Mouse (Mus musculus) neural tube, embryonic 14.5 days (tissue): ENCODE measurements around the gene Obsl1. TPM values are rescaled to one million over a fixed set of nuclear protein-coding genes. Genes with fewer than 3 reads are reported as not detected.

Source experiments
- ATAC-seq: fragments of 200-750 bp; cut with Nextera tagmentation; 2 replicates; pipeline ENCODE4 v1.8.0; 2017; ENCODE audit warnings: low read depth, mild to moderate bottlenecking, moderate TSS enrichment, moderate library complexity
- H3K27ac ChIP-seq: fragments of 300-500 bp; sonication (generic); 2 replicates; pipeline ENCODE4 v1.5.1; 2014; ENCODE audit warnings: low read depth, mild to moderate bottlenecking, control low read depth, low read length, moderate library complexity, mixed read lengths
- H3K27me3 ChIP-seq: fragments of 300-500 bp; sonication (generic); 2 replicates; pipeline ENCODE4 v1.6.1; 2014; ENCODE audit warnings: low read length; ENCODE audit not compliant: control insufficient read depth, insufficient read depth
- H3K36me3 ChIP-seq: fragments of 300-500 bp; sonication (generic); 2 replicates; pipeline ENCODE4 v1.6.1; 2014; ENCODE audit warnings: low read length, mixed read lengths; ENCODE audit not compliant: control insufficient read depth, insufficient read depth
- H3K4me1 ChIP-seq: fragments of 300-500 bp; sonication (generic); 2 replicates; pipeline ENCODE4 v1.6.1; 2014; ENCODE audit warnings: low read length; ENCODE audit not compliant: control insufficient read depth, insufficient read depth
- H3K4me2 ChIP-seq: fragments of 300-500 bp; sonication (generic); 2 replicates; pipeline ENCODE4 v1.6.1; 2014; ENCODE audit warnings: mild to moderate bottlenecking, low read depth, low read length, control low read depth
- H3K4me3 ChIP-seq: fragments of 300-500 bp; sonication (generic); 2 replicates; pipeline ENCODE4 v1.5.1; 2014; ENCODE audit warnings: low read depth, low read length, control low read depth, mixed read lengths
- H3K9ac ChIP-seq: fragments of 300-500 bp; sonication (generic); replicated peaks from 2 replicates; pipeline ENCODE4 v1.6.1; 2014; ENCODE audit warnings: low read depth, mild to moderate bottlenecking, control low read depth, low read length, mixed read lengths
- H3K9me3 ChIP-seq: fragments of 300-500 bp; sonication (generic); 2 replicates; pipeline ENCODE4 v1.6.1; 2016; ENCODE audit warnings: low read length; ENCODE audit not compliant: control insufficient read depth
- WGBS: fragments of 180-500 bp; shearing (Covaris S2); extraction: QIAGEN DNeasy Blood & Tissue Kit; methylation state at CpG from one replicate; pipeline ENCODE4 v1.1.7; 2014; 5-methylcytosine and 5-hydroxymethylcytosine counted together
- polyA plus RNA-seq: library from polyadenylated mRNA; unstranded; fragments of >200 nt; fragmentation: Nextera tagmentation; extraction: Ambion mirVana; gene quantifications from 2 replicates; pipeline ENCODE4 v1.2.1, GENCODE M21; 2014

Gene Obsl1
- polyA plus RNA-seq, 1 experiment from 2014 or later: 18.7 TPM

- no peaks in the 10 kb centered on the region for H3K9me3 ChIP-seq
- H3K4me1 ChIP-seq: peaks cover 46% of the 10 kb centered on the region
- no peaks in the 10 kb centered on the region for H3K36me3 ChIP-seq
- no peak for ATAC-seq
- H3K9ac ChIP-seq: no peak overlapping the region
- no peaks in the 10 kb centered on the region for H3K27me3 ChIP-seq
- no peak overlapping the region for H3K27ac ChIP-seq
- no peak overlapping the region for H3K4me3 ChIP-seq
- WGBS: 79% methylated on average over 7 of the region's 7 CpGs
- no peak overlapping the region for H3K4me2 ChIP-seq
These were observed 65.6 kb downstream of the Obsl1 start for GRCm38 (mm10) chr1:75440661-75441060.

GRCm38 (mm10) chr1:75438782-75439181, 67.5 kb downstream of the Obsl1 start:
- no peak overlapping the region for H3K27ac ChIP-seq
- 77% methylated on average over 8 of the region's 9 CpGs for WGBS
- ATAC-seq: no peak

GRCm38 (mm10) chr1:75435475-75436328, 70.5 kb downstream of the Obsl1 start, which contains the start of gene Gmppa:
Gmppa (plus strand) TSS chr1:75435930.
- Histone ChIP-seq H3K4me2 (peak within 1 kb of the TSS; percentile 90), H3K4me1 (peaks cover 11% of the 10 kb centered on the region), H3K9me3 (no peaks in the 10 kb centered on the region), H3K27me3 (no peaks in the 10 kb centered on the region), H3K4me3 (peak within 1 kb of the TSS; percentile 50), H3K36me3 (no peaks in the 10 kb centered on the region), H3K27ac (peak within 1 kb of the TSS; percentile 66), H3K9ac (peak within 1 kb of the TSS; percentile 66)
- WGBS: 7% methylated on average over 28 of the region's 28 CpGs
- ATAC-seq: peak; percentile 91

More at GRCm38 (mm10) chr1:75438782-75439181, 67.5 kb downstream of the Obsl1 start:
- no peak overlapping the region for H3K9ac ChIP-seq
- peaks cover 27% of the 10 kb centered on the region for H3K4me1 ChIP-seq
- H3K36me3 ChIP-seq: no peaks in the 10 kb centered on the region
- H3K9me3 ChIP-seq: no peaks in the 10 kb centered on the region
- no peak overlapping the region for H3K4me3 ChIP-seq
- H3K4me2 ChIP-seq: no peak overlapping the region
- H3K27me3 ChIP-seq: no peaks in the 10 kb centered on the region

Other genes with a start within 250 kb of the Obsl1 start
- 25.4 and 27.4 TPM in 2 replicates for gene Ptprn, start 241.9 kb downstream of the Obsl1 start, polyA plus RNA-seq
- 193 and 254 TPM in 2 replicates for gene Resp18, start 228.0 kb downstream of the Obsl1 start, polyA plus RNA-seq
- gene Dnpep, start 188.5 kb downstream of the Obsl1 start, polyA plus RNA-seq: 139 and 145 TPM in 2 replicates
- gene Des, start 146.1 kb downstream of the Obsl1 start, polyA plus RNA-seq: 1.1 TPM in 2 replicates
- gene Speg, start 131.2 kb downstream of the Obsl1 start, polyA plus RNA-seq: 19.5 and 20.8 TPM in 2 replicates
- gene Gmppa, start 70.5 kb downstream of the Obsl1 start, polyA plus RNA-seq: 58.6 and 64.5 TPM in 2 replicates
- 4.7 and 6.9 TPM in 2 replicates for gene Asic4, start 56.0 kb downstream of the Obsl1 start, polyA plus RNA-seq
- 44.7 and 45.4 TPM in 2 replicates for gene Chpf, start 27.1 kb downstream of the Obsl1 start, polyA plus RNA-seq
- 34.0 and 38.3 TPM in 2 replicates for gene Tmem198, start 26.9 kb downstream of the Obsl1 start, polyA plus RNA-seq
- 8.2 and 12.3 TPM in 2 replicates for gene Inha, start 625 bp upstream of the Obsl1 start, polyA plus RNA-seq
- gene Stk11ip, start 15.1 kb upstream of the Obsl1 start, polyA plus RNA-seq: 16.1 and 18.0 TPM in 2 replicates
- 36.9 and 39.9 TPM in 2 replicates for gene Slc4a3, start 39.8 kb upstream of the Obsl1 start, polyA plus RNA-seq